8 mouse cellular contexts compared by ENCODE assay signal in the genomic region with DNA sequence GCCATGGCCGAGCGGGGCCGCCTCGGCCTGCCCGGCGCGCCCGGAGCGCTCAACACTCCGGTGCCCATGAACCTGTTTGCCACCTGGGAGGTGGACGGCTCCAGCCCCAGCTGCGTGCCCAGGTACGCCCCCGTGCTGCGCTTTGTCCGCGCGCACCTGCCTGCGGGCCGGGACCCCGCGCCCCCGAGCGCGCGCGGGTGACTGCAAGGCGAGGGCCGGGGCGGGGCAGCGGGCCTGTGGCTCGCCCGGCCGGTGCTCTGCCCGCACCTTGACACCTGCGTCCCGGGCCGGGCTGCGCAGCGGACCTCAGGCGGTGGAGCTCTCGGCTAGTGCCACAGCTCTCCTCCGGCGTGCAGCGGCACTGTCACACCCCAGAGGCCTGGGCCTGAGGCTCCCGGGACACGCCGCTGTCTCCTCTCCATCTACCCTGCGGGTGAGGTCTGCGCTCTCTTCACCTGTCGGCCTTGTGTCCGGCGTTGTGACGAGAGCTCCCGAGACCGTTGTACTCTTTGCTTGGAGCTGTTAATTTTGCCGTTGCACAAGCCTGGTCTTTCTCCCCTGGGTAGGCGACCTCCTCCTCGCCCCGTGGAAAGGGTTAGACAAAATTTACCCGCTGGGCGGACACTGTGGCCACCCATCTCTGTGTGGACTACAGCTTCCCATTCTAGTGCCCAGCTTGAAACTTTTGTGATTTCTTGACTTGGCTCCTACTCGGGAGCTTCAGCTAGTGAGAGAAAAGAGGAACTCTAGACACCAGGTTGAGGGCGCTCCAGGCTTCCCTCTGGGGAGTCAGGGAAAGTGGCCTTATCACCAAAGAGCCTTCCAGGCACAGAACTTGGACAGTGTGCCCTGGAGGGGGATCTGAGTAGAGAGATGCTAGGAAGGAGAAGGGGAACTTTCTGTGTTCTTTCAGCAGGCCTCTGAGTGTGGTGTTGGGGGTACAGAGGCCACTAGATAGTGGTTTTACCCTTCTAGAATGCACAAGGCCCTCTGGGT. TPM values are rescaled to one million over a fixed set of nuclear protein-coding genes. Genes with fewer than 3 reads are reported as not detected.
A peak's percentile ranks its signal among the peaks of the same experiment; 100 is the strongest.
DNase-seq lines count a peak whose midpoint lies in the region; ATAC-seq lines count a peak whose summit lies in the region.

No protein-coding gene starts in this region.

- no peaks in the 10 kb centered on the region for H3K9me3 ChIP-seq in forebrain, embryonic 12.5 days
- no peaks in the 10 kb centered on the region for H3K9me3 ChIP-seq in hindbrain, embryonic 11.5 days (ENCODE audit: control insufficient read depth, low read length)
- H3K9me3 ChIP-seq in limb, embryonic 11.5 days (ENCODE audit: control insufficient read depth, low read length), result no peaks in the 10 kb centered on the region

- peak overlapping the region; percentile 87 for H3K4me2 ChIP-seq in forebrain, embryonic 12.5 days
- H3K4me2 ChIP-seq in hindbrain, embryonic 11.5 days (replicated peaks; ENCODE audit: low read depth, low read length), result peak overlapping the region; percentile 94
- peak overlapping the region; percentile 79 for H3K4me2 ChIP-seq in limb, embryonic 11.5 days (ENCODE audit: low read depth, severe bottlenecking)

- peaks cover 41% of the 10 kb centered on the region for H3K4me1 ChIP-seq in forebrain, embryonic 12.5 days
- H3K4me1 ChIP-seq in hindbrain, embryonic 11.5 days (replicated peaks; ENCODE audit: control insufficient read depth, insufficient read depth, low read length), result peaks cover 8% of the 10 kb centered on the region; the same call in 1 of the 2 replicates
- peaks cover 22% of the 10 kb centered on the region for H3K4me1 ChIP-seq in limb, embryonic 11.5 days (ENCODE audit: control insufficient read depth, insufficient read depth, low read length)

- no peaks in the 10 kb centered on the region for H3K27me3 ChIP-seq in forebrain, embryonic 12.5 days
- H3K27me3 ChIP-seq in hindbrain, embryonic 11.5 days (ENCODE audit: control insufficient read depth, insufficient read depth, low read length), result no peaks in the 10 kb centered on the region
- H3K27me3 ChIP-seq in limb, embryonic 11.5 days (ENCODE audit: control insufficient read depth, insufficient read depth, low read length), result no peaks in the 10 kb centered on the region

- DNase-seq in NIH3T3 (ENCODE audit: low read depth), result peak; percentile 32
- DNase-seq in cerebellum, adult 11 months, result peak; percentile 63
- DNase-seq in hindbrain, embryonic 11.5 days (ENCODE audit: low spot score), result peak; percentile 60
- DNase-seq in limb, embryonic 11.5 days (ENCODE audit: low spot score), result peak; percentile 61
- DNase-seq in mesoderm, embryonic 11.5 days (ENCODE audit: low read depth, low spot score), result peak; percentile 30
- DNase-seq in spleen, adult 18-20 months, result peak; percentile 41 to 52

- ATAC-seq in forebrain, embryonic 12.5 days (ENCODE audit: low FRiP score), result no peak; the same call in none of the 2 replicates
- ATAC-seq in hindbrain, embryonic 11.5 days (ENCODE audit: low FRiP score), result peak; percentile 34
- peak; percentile 17; the same call in 1 of the 2 replicates for ATAC-seq in limb, embryonic 11.5 days (ENCODE audit: insufficient number of reproducible peaks, low FRiP score, low TSS enrichment, low read depth)
- no peak for ATAC-seq in activated CD4-positive, CD25-positive, alpha-beta regulatory T cell, adult 4 months

- H3K27ac ChIP-seq in forebrain, embryonic 12.5 days, result peak overlapping the region; percentile 60
- H3K27ac ChIP-seq in hindbrain, embryonic 11.5 days (ENCODE audit: low read depth, low read length), result peak overlapping the region; percentile 79
- peak overlapping the region; percentile 70 for H3K27ac ChIP-seq in limb, embryonic 11.5 days (replicated peaks; ENCODE audit: low read depth, low read length)

- H3K9ac ChIP-seq in forebrain, embryonic 12.5 days, result peak overlapping the region; percentile 91
- peak overlapping the region; percentile 95 for H3K9ac ChIP-seq in hindbrain, embryonic 11.5 days (ENCODE audit: low read depth, low read length)
- peak overlapping the region; percentile 85 for H3K9ac ChIP-seq in limb, embryonic 11.5 days (ENCODE audit: low read length)

- H3K36me3 ChIP-seq in forebrain, embryonic 12.5 days (replicated peaks), result no peaks in the 10 kb centered on the region
- 0 out of 2 replicates have a peak, but pooled peaks cover 2% of the 10 kb centered on the region for H3K36me3 ChIP-seq in hindbrain, embryonic 11.5 days (ENCODE audit: control insufficient read depth, insufficient read depth, low read length)
- H3K36me3 ChIP-seq in limb, embryonic 11.5 days (ENCODE audit: control insufficient read depth, insufficient read depth, low read length), result no peaks in the 10 kb centered on the region

- peak overlapping the region; percentile 98 for H3K4me3 ChIP-seq in forebrain, embryonic 12.5 days (replicated peaks)
- H3K4me3 ChIP-seq in hindbrain, embryonic 11.5 days (ENCODE audit: low read depth, low read length), result peak overlapping the region; percentile 96
- peak overlapping the region; percentile 80 for H3K4me3 ChIP-seq in limb, embryonic 11.5 days (ENCODE audit: low read depth, low read length)

- WGBS in forebrain, embryonic 12.5 days, result 1% methylated on average over 58 of the region's 64 CpGs
- WGBS in hindbrain, embryonic 11.5 days, result 2% methylated on average over 52 of the region's 64 CpGs
- 1% methylated on average over 41 of the region's 64 CpGs for WGBS in limb, embryonic 11.5 days

RNA-seq across cellular contexts. Expression of a gene that starts 0.6 kb away (rescaled TPM):
- polyA plus RNA-seq in forebrain, embryonic 12.5 days (2016; fragmentation: Nextera tagmentation; extraction: Ambion mirVana), result 26.3 and 27.6 TPM in 2 replicates
- 17.2 and 21.2 TPM in 2 replicates for polyA plus RNA-seq in hindbrain, embryonic 11.5 days (2014; fragmentation: Nextera tagmentation; extraction: Ambion mirVana)
- polyA plus RNA-seq in limb, embryonic 11.5 days (2014; fragmentation: Nextera tagmentation; extraction: Ambion mirVana), result 11.7 and 13.5 TPM in 2 replicates
- 1 to 10 TPM; 5.4 to 6.6 TPM for polyA plus RNA-seq in activated CD4-positive, CD25-positive, alpha-beta regulatory T cell, adult 4 months (2017; shearing (Covaris generic))

RNA-seq across cellular contexts. Expression of a gene that starts 14.4 kb away (rescaled TPM):
- 70.2 and 74.2 TPM in 2 replicates for polyA plus RNA-seq in forebrain, embryonic 12.5 days (2016; fragmentation: Nextera tagmentation; extraction: Ambion mirVana)
- polyA plus RNA-seq in hindbrain, embryonic 11.5 days (2014; fragmentation: Nextera tagmentation; extraction: Ambion mirVana), result 53.6 and 57.8 TPM in 2 replicates
- polyA plus RNA-seq in limb, embryonic 11.5 days (2014; fragmentation: Nextera tagmentation; extraction: Ambion mirVana), result 58.8 and 63.0 TPM in 2 replicates
- polyA plus RNA-seq in activated CD4-positive, CD25-positive, alpha-beta regulatory T cell, adult 4 months (2017; shearing (Covaris generic)), result 10 to 100 TPM; 24.7 to 25.0 TPM

RNA-seq across cellular contexts. Expression of a gene that starts 38.6 kb away (rescaled TPM):
- 28.2 and 29.2 TPM in 2 replicates for polyA plus RNA-seq in forebrain, embryonic 12.5 days (2016; fragmentation: Nextera tagmentation; extraction: Ambion mirVana)
- 25.6 and 26.8 TPM in 2 replicates for polyA plus RNA-seq in hindbrain, embryonic 11.5 days (2014; fragmentation: Nextera tagmentation; extraction: Ambion mirVana)
- polyA plus RNA-seq in limb, embryonic 11.5 days (2014; fragmentation: Nextera tagmentation; extraction: Ambion mirVana), result 26.4 and 27.4 TPM in 2 replicates
- 1 to 10 TPM; 8.3 to 8.9 TPM for polyA plus RNA-seq in activated CD4-positive, CD25-positive, alpha-beta regulatory T cell, adult 4 months (2017; shearing (Covaris generic))

RNA-seq across cellular contexts. Expression of a gene that starts 59.4 kb away (rescaled TPM):
- 0.26 TPM in 1 of 2 replicates, not detected in the other for polyA plus RNA-seq in forebrain, embryonic 12.5 days (2016; fragmentation: Nextera tagmentation; extraction: Ambion mirVana)
- polyA plus RNA-seq in hindbrain, embryonic 11.5 days (2014; fragmentation: Nextera tagmentation; extraction: Ambion mirVana), result 0.26 TPM in 1 of 2 replicates, not detected in the other
- polyA plus RNA-seq in limb, embryonic 11.5 days (2014; fragmentation: Nextera tagmentation; extraction: Ambion mirVana), result 0.21 TPM in 1 of 2 replicates, not detected in the other
- polyA plus RNA-seq in activated CD4-positive, CD25-positive, alpha-beta regulatory T cell, adult 4 months (2017; shearing (Covaris generic)), result under 1 TPM in 1 of 2 experiments, not detected in 1; 0.29 TPM

Comparison
In these comparisons a context has a peak if more than half of its experiments do, and no peak if none do; other contexts are left out.
1. ATAC-seq: peak in hindbrain, embryonic 11.5 days (single experiment) and limb, embryonic 11.5 days (single experiment); none in forebrain, embryonic 12.5 days (single experiment) and activated CD4-positive, CD25-positive, alpha-beta regulatory T cell, adult 4 months (single experiment).
2. Peak in every context shown above with its lines, with median percentiles within 50 percentile points of each other: DNase-seq, H3K27ac ChIP-seq, H3K4me2 ChIP-seq, H3K4me3 ChIP-seq and H3K9ac ChIP-seq.